Mouse (Mus musculus) embryonic facial prominence, embryonic 13.5 days (tissue): Measurements from ENCODE around the gene Pcbp2. TPM values are rescaled to one million over a fixed set of nuclear protein-coding genes. Genes with fewer than 3 reads are reported as not detected.

Experiments used
- ATAC-seq: fragments of 200-750 bp; cut with Nextera tagmentation; 2 replicates; pipeline ENCODE4 v1.8.0; 2017; ENCODE audit warnings: low read depth; ENCODE audit not compliant: insufficient number of reproducible peaks, insufficient read depth, low FRiP score, low TSS enrichment
- H3K27ac ChIP-seq: fragments of 300-500 bp; sonication (generic); 2 replicates; pipeline ENCODE4 v1.5.1; 2015; ENCODE audit warnings: moderate library complexity, mild to moderate bottlenecking, inconsistent platforms
- H3K27me3 ChIP-seq: fragments of 300-500 bp; sonication (generic); 2 replicates; pipeline ENCODE4 v1.6.1; 2015; ENCODE audit warnings: mild to moderate bottlenecking, inconsistent platforms
- H3K36me3 ChIP-seq: fragments of 300-500 bp; sonication (generic); 2 replicates; pipeline ENCODE4 v1.6.1; 2015; ENCODE audit warnings: mild to moderate bottlenecking, inconsistent platforms
- H3K4me1 ChIP-seq: fragments of 300-500 bp; sonication (generic); 2 replicates; pipeline ENCODE4 v1.6.1; 2015; ENCODE audit warnings: inconsistent platforms
- H3K4me2 ChIP-seq: fragments of 300-500 bp; sonication (generic); 2 replicates; pipeline ENCODE4 v1.6.1; 2015; ENCODE audit warnings: moderate library complexity, mild to moderate bottlenecking, inconsistent platforms
- H3K4me3 ChIP-seq: fragments of 300-500 bp; sonication (generic); 2 replicates; pipeline ENCODE4 v1.5.1; 2015; ENCODE audit warnings: mild to moderate bottlenecking, inconsistent platforms
- H3K9ac ChIP-seq: fragments of 300-500 bp; sonication (generic); 2 replicates; pipeline ENCODE4 v1.6.1; 2015; ENCODE audit warnings: mild to moderate bottlenecking, inconsistent platforms
- H3K9me3 ChIP-seq: fragments of 300-500 bp; sonication (generic); 2 replicates; pipeline ENCODE4 v1.6.1; 2016; ENCODE audit warnings: inconsistent platforms
- WGBS: fragments of 180-500 bp; shearing (Covaris S2); methylation state at CpG from one replicate; pipeline ENCODE4 v1.1.7; 2015; ENCODE audit warnings: mixed read lengths; 5-methylcytosine and 5-hydroxymethylcytosine counted together
- polyA plus RNA-seq: library from polyadenylated mRNA; unstranded; fragments of >200 nt; fragmentation: Nextera tagmentation; extraction: Ambion mirVana; gene quantifications from 2 replicates; pipeline ENCODE4 v1.2.1, GENCODE M21; 2015

The Pcbp2 gene
- polyA plus RNA-seq, 1 experiment from 2014 or later, result 262 TPM

- Histone ChIP-seq H3K9me3 (no peaks in the 10 kb centered on the region), H3K9ac (no peak overlapping the region), H3K4me2 (no peak overlapping the region), H3K27ac (no peak overlapping the region), H3K36me3 (peaks cover 94% of the 10 kb centered on the region), H3K4me3 (no peak overlapping the region), H3K4me1 (no peaks in the 10 kb centered on the region), H3K27me3 (no peaks in the 10 kb centered on the region)
- no peak; the same call in 1 of the 2 replicates for ATAC-seq
- 82% methylated on average over 5 of the region's 5 CpGs for WGBS
These were observed 30.1 kb downstream of the Pcbp2 start for GRCm38 (mm10) chr15:102500479-102500878.

GRCm38 (mm10) chr15:102501084-102501814, 30.9 kb downstream of the Pcbp2 start:
- no peak overlapping the region for H3K4me2 ChIP-seq
- no peak overlapping the region for H3K27ac ChIP-seq
- no peak overlapping the region for H3K4me3 ChIP-seq
- H3K4me1 ChIP-seq, result no peaks in the 10 kb centered on the region
- 86% methylated on average over 19 of the region's 19 CpGs for WGBS
- H3K9ac ChIP-seq, result no peak overlapping the region
- H3K9me3 ChIP-seq, result no peaks in the 10 kb centered on the region
- no peaks in the 10 kb centered on the region for H3K27me3 ChIP-seq
- H3K36me3 ChIP-seq, result peaks cover 94% of the 10 kb centered on the region
- ATAC-seq, result no peak

- H3K4me3 ChIP-seq, result no peak overlapping the region
- no peaks in the 10 kb centered on the region for H3K27me3 ChIP-seq
- H3K9ac ChIP-seq, result no peak overlapping the region
- H3K4me1 ChIP-seq, result no peaks in the 10 kb centered on the region
- no peak for ATAC-seq
- H3K4me2 ChIP-seq, result no peak overlapping the region
- H3K36me3 ChIP-seq, result peaks cover 86% of the 10 kb centered on the region
- H3K9me3 ChIP-seq, result no peaks in the 10 kb centered on the region
- 74% methylated on average over 9 of the region's 9 CpGs for WGBS
- H3K27ac ChIP-seq, result no peak overlapping the region
These were observed 32.0 kb downstream of the Pcbp2 start for GRCm38 (mm10) chr15:102502254-102502840.

- 88% methylated on average over 1 of the region's 1 CpGs for WGBS
- no peaks in the 10 kb centered on the region for H3K9me3 ChIP-seq
These were observed 33.1 kb downstream of the Pcbp2 start, which contains the start of gene Gm10337 for GRCm38 (mm10) chr15:102503447-102503846. Gene Gm10337 (plus strand): TSS chr15:102503722.

GRCm38 (mm10) chr15:102503924-102504782, 33.8 kb downstream of the Pcbp2 start:
- WGBS, result 89% methylated on average over 9 of the region's 9 CpGs
- no peak for ATAC-seq
- no peak overlapping the region for H3K27ac ChIP-seq

More at GRCm38 (mm10) chr15:102503447-102503846, 33.1 kb downstream of the Pcbp2 start, which contains the start of gene Gm10337:
- no peaks in the 10 kb centered on the region for H3K4me1 ChIP-seq
- no peak within 1 kb of the TSS for H3K27ac ChIP-seq
- ATAC-seq, result no peak
- H3K9ac ChIP-seq, result no peak within 1 kb of the TSS
- no peak within 1 kb of the TSS for H3K4me2 ChIP-seq
- H3K36me3 ChIP-seq, result peaks cover 81% of the 10 kb centered on the region
- no peaks in the 10 kb centered on the region for H3K27me3 ChIP-seq
- H3K4me3 ChIP-seq, result no peak within 1 kb of the TSS

GRCm38 (mm10) chr15:102505073-102505769, 34.9 kb downstream of the Pcbp2 start:
- 63% methylated on average over 12 of the region's 12 CpGs for WGBS
- Histone ChIP-seq H3K27ac (peak overlapping the region; percentile 33; the same call in 1 of the 2 replicates), H3K4me1 (peaks cover 9% of the 10 kb centered on the region), H3K4me3 (no peak overlapping the region), H3K27me3 (no peaks in the 10 kb centered on the region), H3K9ac (no peak overlapping the region), H3K36me3 (peaks cover 66% of the 10 kb centered on the region), H3K9me3 (no peaks in the 10 kb centered on the region), H3K4me2 (no peak overlapping the region)
- no peak for ATAC-seq

More at GRCm38 (mm10) chr15:102503924-102504782, 33.8 kb downstream of the Pcbp2 start:
- no peak overlapping the region for H3K4me3 ChIP-seq
- peaks cover 77% of the 10 kb centered on the region for H3K36me3 ChIP-seq
- H3K4me2 ChIP-seq, result no peak overlapping the region
- H3K9me3 ChIP-seq, result no peaks in the 10 kb centered on the region
- H3K4me1 ChIP-seq, result no peaks in the 10 kb centered on the region
- H3K9ac ChIP-seq, result no peak overlapping the region
- H3K27me3 ChIP-seq, result no peaks in the 10 kb centered on the region

GRCm38 (mm10) chr15:102505770-102506463, 35.6 kb downstream of the Pcbp2 start:
- Histone ChIP-seq H3K9ac (no peak overlapping the region), H3K4me1 (peaks cover 11% of the 10 kb centered on the region), H3K27ac (peak overlapping the region; percentile 33; the same call in 1 of the 2 replicates), H3K4me3 (no peak overlapping the region), H3K27me3 (no peaks in the 10 kb centered on the region), H3K36me3 (peaks cover 59% of the 10 kb centered on the region), H3K4me2 (no peak overlapping the region), H3K9me3 (no peaks in the 10 kb centered on the region)
- 86% methylated on average over 9 of the region's 9 CpGs for WGBS
- ATAC-seq, result no peak

GRCm38 (mm10) chr15:102506464-102506830, 36.1 kb downstream of the Pcbp2 start:
- no peak overlapping the region for H3K4me3 ChIP-seq
- 47% methylated on average over 2 of the region's 2 CpGs for WGBS
- peaks cover 54% of the 10 kb centered on the region for H3K36me3 ChIP-seq
- peaks cover 16% of the 10 kb centered on the region for H3K4me1 ChIP-seq
- no peak overlapping the region for H3K4me2 ChIP-seq
- H3K9me3 ChIP-seq, result no peaks in the 10 kb centered on the region
- no peak overlapping the region for H3K27ac ChIP-seq
- ATAC-seq, result no peak
- H3K9ac ChIP-seq, result no peak overlapping the region
- H3K27me3 ChIP-seq, result no peaks in the 10 kb centered on the region

- Histone ChIP-seq H3K9me3 (no peaks in the 10 kb centered on the region), H3K27me3 (no peaks in the 10 kb centered on the region), H3K9ac (no peak overlapping the region), H3K4me3 (no peak overlapping the region), H3K36me3 (peaks cover 49% of the 10 kb centered on the region), H3K27ac (no peak overlapping the region), H3K4me1 (peaks cover 21% of the 10 kb centered on the region), H3K4me2 (no peak overlapping the region)
- 88% methylated on average over 1 of the region's 1 CpGs for WGBS
- ATAC-seq, result no peak
These were observed 36.5 kb downstream of the Pcbp2 start for GRCm38 (mm10) chr15:102506864-102507263.

- Histone ChIP-seq H3K36me3 (peaks cover 42% of the 10 kb centered on the region), H3K4me3 (no peak overlapping the region), H3K9me3 (no peaks in the 10 kb centered on the region), H3K9ac (no peak overlapping the region), H3K4me2 (no peak overlapping the region), H3K27ac (no peak overlapping the region), H3K4me1 (peaks cover 28% of the 10 kb centered on the region), H3K27me3 (no peaks in the 10 kb centered on the region)
- no peak for ATAC-seq
These were observed 37.2 kb downstream of the Pcbp2 start for GRCm38 (mm10) chr15:102507561-102507960.
